Mouse (Mus musculus): ENCODE measurements around the gene 1700001P01Rik. TPM values are rescaled to one million over a fixed set of nuclear protein-coding genes. Genes with fewer than 3 reads are reported as not detected.
"Not testable (repeated sequence)": the region's sequence is repeated elsewhere in the genome, so short reads cannot be mapped to it uniquely, and the experiment has no call there.

The 1700001P01Rik gene
- total RNA-seq, 2 experiments from 2014 or later = not detected

DNA sequence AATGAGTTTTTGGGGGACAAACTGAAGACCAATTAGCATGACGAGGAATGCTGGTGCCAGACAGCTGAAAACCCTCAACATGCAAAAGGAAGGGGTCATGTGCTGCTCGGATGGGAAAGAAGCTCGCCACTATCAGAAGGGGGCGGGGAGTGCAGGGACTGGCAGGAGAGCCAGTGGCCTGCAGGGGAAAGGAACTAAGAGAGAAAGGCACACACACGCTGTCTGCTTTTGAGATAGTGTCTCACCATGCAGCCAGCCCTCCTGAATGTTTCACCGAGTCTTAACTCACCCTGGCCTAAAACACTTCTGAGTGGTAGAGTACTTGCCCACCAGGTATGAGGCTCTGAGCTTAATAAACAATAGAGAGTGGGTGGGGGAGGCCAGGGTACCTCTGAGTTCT is 16.8 kb downstream of the 1700001P01Rik start:
- intact Hi-C loops (cut with DNase I) = no loop called here

DNA sequence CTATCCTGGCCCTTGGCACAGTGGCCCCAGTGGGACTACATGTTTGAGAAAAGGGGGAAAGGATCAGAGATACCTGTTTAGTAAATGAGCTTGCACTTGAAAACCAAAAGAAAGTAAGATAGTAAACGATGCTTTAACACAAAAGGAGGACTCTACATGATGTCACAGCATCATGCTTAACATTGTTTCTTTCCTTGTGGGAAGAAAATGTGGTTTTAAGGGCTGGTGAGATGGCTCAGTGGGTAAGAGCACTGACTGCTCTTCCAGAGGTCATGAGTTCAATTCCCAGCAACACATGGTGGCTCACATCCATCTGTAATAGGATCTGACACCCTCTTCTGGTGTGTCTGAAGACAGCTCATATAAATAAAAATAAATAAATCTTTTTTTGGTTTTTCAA is 17.6 kb downstream of the 1700001P01Rik start:
- DNase-seq (ENCODE audit: low spot score) = no peak
- intact Hi-C loops (cut with DNase I) = no loop called here

More for the DNA sequence above, 16.8 kb downstream of the 1700001P01Rik start:
- DNase-seq (ENCODE audit: low spot score) = no peak

GRCm38 (mm10) chr11:97753277-97753676 is 22.4 kb downstream of the 1700001P01Rik start:
- DNase-seq (ENCODE audit: low spot score) = no peak
- intact Hi-C loops (cut with DNase I) = no loop called here

DNA sequence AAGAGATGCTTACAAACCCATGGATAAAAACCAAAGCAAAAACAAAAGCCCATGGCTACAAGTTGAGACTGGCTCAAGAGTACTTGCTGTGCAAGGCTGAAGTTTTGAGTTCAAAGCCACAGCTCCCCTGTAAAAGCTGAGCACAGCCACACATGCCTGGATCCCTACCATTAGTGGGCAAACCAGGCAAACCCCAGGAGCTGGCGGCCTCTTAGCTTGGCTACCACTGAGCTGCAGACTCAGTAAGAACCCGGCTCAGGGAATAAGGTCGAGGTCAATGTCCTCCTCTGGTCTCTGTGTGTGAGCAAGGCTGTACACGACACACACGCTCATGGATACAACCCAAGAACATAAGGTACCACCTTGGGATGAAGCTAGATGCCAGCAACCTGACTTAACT is 27.2 kb downstream of the 1700001P01Rik start:
- no peak for DNase-seq (ENCODE audit: low spot score)
- intact Hi-C loops (cut with DNase I) = no loop called here

GRCm38 (mm10) chr11:97747773-97748172 is 27.9 kb downstream of the 1700001P01Rik start:
- DNase-seq (ENCODE audit: low spot score) = no peak

GRCm38 (mm10) chr11:97745331-97745721 is 30.4 kb downstream of the 1700001P01Rik start:
- intact Hi-C loops (cut with DNase I) = no loop called here
- no peak for DNase-seq (ENCODE audit: low spot score)

More at GRCm38 (mm10) chr11:97747773-97748172, 27.9 kb downstream of the 1700001P01Rik start:
- intact Hi-C loops (cut with DNase I) = no loop called here

DNA sequence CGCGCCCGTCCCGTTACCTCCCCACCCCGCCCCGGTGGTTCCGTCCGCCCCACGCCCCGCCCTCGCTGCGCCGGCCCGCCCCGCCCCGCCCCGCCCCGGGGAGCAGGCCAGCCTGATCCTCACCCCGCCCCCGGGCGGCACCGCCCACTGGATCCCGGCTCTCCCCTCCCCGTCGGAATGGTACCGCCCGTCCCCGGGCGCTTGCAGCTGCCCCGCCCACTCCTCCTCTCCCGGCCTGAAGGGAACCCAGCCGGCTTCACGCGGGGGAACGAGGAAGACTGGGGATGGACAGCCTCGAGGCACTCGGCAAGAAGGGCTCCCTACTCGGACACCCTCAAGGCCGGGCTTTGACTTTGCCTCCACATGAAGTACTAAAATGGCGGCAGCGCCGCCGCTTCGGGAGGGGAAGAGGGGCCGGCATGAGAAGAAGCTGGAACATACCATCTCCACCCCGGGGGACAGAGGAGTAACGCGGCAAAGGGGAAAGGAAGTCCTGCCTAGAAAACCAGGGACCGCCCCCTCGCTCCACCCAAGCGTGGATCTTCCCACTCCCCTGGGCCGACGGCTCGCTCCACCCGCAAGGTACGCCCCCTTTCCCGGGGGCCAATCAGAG is 30.9 kb downstream of the 1700001P01Rik start:
- intact Hi-C loops (cut with DNase I) = loop anchor here (5.0 kb wide), 1 partner anchor 43 kb away; the partner anchor contains the start of genes Pcgf2 and Psmb3
- DNase-seq (ENCODE audit: low spot score) = peak; percentile 97

GRCm38 (mm10) chr11:97744063-97744717 is 31.5 kb downstream of the 1700001P01Rik start, which contains the start of gene Pip4k2b:
Gene Pip4k2b, minus strand, starts transcription at chr11:97744704.
- intact Hi-C loops (cut with DNase I) = loop anchor here (5.0 kb wide), 1 partner anchor 42 kb away; the partner anchor contains the start of genes Pcgf2 and Psmb3

GRCm38 (mm10) chr11:97743423-97743822 is 32.3 kb downstream of the 1700001P01Rik start:
- intact Hi-C loops (cut with DNase I) = loop anchor here (5.0 kb wide), 1 partner anchor 41 kb away; the partner anchor contains the start of genes Pcgf2 and Psmb3
- DNase-seq (ENCODE audit: low spot score) = no peak

More at GRCm38 (mm10) chr11:97744063-97744717, 31.5 kb downstream of the 1700001P01Rik start, which contains the start of gene Pip4k2b:
- no peak for DNase-seq (ENCODE audit: low spot score)

DNA sequence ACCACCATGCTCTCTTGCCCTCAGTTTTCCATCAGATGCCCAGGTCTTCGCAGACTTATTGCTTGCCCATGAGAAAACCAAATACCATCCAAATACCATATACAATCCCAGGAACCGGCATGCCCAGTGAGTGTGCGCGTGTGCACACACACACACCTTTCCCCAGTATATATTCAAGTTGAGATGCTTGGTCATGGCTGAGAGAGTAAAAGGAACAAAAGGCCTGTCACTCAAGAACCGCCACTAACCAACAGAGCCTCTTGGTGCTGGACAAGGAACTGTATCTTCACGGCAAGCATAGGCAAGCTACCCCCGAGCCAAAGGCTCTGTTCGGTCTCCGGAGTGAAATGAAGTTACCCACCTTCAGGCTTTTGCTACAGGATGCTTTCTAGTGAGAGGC is 33.1 kb downstream of the 1700001P01Rik start:
- intact Hi-C loops (cut with DNase I) = loop anchor here (5.0 kb wide), 1 partner anchor 40 kb away; the partner anchor contains the start of genes Pcgf2 and Psmb3

DNA sequence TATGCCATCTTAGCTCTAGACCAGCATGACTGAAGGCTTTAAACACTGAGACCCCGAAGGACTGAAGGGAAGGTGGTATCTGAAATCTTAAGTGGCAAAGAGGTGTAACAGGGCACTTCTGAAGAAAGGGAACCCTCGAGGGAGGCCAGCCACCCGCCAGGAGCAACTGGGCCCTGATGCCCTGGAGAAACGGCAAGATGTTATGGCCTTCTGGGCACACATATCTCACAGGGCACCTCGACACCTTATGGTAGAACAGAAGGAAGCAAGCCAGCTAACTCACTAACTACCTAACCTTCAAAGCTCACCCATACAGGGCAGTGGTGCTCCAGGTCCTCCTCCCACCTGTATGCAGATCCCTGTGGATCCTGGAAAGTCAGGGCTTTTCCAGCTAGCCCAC is 33.6 kb downstream of the 1700001P01Rik start:
- intact Hi-C loops (cut with DNase I) = loop anchor here (5.0 kb wide), 1 partner anchor 40 kb away; the partner anchor contains the start of genes Pcgf2 and Psmb3

More for the DNA sequence above, 33.1 kb downstream of the 1700001P01Rik start:
- no peak for DNase-seq (ENCODE audit: low spot score)

DNA sequence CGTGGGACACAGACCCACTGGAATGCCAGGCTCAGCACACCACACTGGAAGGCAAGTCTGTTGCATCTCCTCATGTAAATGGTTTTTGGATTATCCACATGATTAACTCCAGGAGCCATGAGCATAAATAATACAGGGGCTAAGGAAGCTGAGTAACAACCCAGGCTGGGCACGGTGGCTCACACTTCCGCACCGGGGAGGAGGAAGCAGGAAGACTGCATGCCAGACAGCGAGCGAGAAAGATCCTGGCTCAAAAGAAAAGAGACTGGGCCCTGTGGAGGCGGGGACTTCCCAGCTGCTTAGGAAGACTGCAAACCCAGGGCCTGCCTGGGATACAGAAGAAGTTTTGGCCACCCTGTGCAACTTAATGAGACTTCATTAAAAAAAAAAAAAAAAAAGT is 35.5 kb downstream of the 1700001P01Rik start:
- no peak for DNase-seq (ENCODE audit: low spot score)
- intact Hi-C loops (cut with DNase I) = loop anchor here (5.0 kb wide), 1 partner anchor 38 kb away; the partner anchor contains the start of genes Pcgf2 and Psmb3

More for the DNA sequence above, 33.6 kb downstream of the 1700001P01Rik start:
- DNase-seq (ENCODE audit: low spot score) = no peak

DNA sequence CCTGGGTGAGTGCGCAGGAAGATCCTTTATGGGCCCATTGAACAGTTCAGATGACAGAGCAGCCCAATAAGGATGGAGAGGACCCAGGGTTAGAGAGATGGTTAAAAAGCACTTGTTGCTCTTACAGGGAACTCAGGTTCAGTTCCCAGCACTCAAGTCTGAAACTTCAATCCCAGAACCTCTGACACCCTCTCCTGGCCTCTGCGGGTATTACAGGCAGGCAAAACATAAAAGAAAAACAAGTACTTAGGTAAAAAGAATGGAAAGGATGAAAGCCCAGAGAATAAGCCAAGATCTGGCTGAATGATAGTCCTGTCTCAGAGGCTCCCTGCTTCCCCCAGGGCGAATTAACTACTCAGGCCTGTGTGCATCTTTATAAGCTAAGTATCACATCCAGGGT is 36.6 kb downstream of the 1700001P01Rik start:
- no peak for DNase-seq (ENCODE audit: low spot score)
- intact Hi-C loops (cut with DNase I) = no loop called here

GRCm38 (mm10) chr11:97738703-97739102 is 37.0 kb downstream of the 1700001P01Rik start:
- DNase-seq (ENCODE audit: low spot score) = no peak
- intact Hi-C loops (cut with DNase I) = no loop called here

GRCm38 (mm10) chr11:97737600-97737999 is 38.1 kb downstream of the 1700001P01Rik start:
- no peak for DNase-seq (ENCODE audit: low spot score)
- intact Hi-C loops (cut with DNase I) = no loop called here

GRCm38 (mm10) chr11:97736645-97737044 is 39.1 kb downstream of the 1700001P01Rik start:
- intact Hi-C loops (cut with DNase I) = no loop called here
- DNase-seq (ENCODE audit: low spot score) = no peak

DNA sequence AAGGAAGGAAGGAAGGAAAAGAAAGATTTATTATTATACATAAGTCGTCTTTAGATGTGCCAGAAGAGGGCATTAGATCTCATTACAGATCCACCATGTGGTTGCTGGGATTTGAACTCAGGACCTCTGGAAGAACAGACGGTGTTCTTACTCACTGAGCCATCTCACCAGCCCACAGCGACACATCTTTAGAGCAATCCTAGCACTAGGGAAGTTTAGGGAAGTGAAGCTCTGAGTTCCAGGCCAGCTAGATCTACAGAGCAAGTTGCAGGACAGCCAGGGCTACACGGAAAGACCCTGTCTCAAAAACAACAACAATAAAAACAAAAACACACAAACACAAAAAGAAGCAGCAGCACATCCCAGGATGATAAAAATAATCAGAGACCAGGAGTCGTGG is 40.9 kb downstream of the 1700001P01Rik start:
- intact Hi-C loops (cut with DNase I); DNase-seq (ENCODE audit: low spot score): not testable (repeated sequence)

- intact Hi-C loops (cut with DNase I) = no loop called here
- DNase-seq (ENCODE audit: low spot score) = no peak
Measured at GRCm38 (mm10) chr11:97733689-97734088, 42.0 kb downstream of the 1700001P01Rik start.

DNA sequence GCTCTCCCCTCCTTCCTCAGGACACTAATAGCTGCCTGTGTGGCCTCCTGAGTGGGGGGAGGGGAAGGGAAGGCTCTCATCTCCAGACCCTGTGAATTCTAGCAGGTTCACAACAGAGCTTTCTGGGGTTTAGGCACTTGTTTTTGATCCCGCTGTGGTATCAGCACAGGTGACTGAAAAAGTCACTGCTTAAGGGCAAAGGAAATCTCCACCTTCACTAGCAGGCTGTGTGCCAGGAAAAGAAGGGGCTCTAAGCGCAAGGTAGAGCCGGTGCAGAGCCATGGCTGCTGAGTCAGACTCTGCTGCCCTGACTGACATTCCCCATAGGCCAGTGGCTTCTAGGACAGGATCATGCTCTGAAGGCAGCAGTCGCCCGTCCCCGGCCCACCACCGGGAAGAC is 47.0 kb downstream of the 1700001P01Rik start:
- intact Hi-C loops (cut with DNase I) = no loop called here
- no peak for DNase-seq (ENCODE audit: low spot score)

- intact Hi-C loops (cut with DNase I) = no loop called here
- no peak for DNase-seq (ENCODE audit: low spot score)
Measured at GRCm38 (mm10) chr11:97728311-97728710, 47.4 kb downstream of the 1700001P01Rik start.

DNA sequence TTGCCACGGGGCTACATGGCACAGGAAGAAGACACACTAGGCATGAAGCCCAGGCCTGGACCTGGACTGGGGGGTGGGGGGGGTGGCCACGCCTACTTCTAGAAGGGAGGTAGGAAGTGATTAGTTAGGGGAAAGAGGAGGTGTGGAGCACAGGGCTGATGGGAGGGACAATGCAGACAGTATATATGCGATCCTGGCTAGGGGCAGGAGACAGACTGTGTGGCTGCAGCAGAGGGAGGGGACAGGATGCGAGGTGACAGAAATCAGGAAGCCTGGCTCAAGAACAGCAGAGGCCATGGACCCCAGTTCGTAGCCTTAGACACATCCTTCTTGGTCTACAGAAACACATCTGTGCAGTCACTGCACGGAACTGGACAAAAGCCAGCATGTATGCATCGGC is 52.0 kb downstream of the 1700001P01Rik start:
- DNase-seq (ENCODE audit: low spot score) = no peak
- intact Hi-C loops (cut with DNase I) = no loop called here

All from heart, postnatal 25 days (tissue).